Mouse (Mus musculus): ENCODE measurements around the gene Dapp1. TPM values are rescaled to one million over a fixed set of nuclear protein-coding genes. Genes with fewer than 3 reads are reported as not detected.
A peak's percentile ranks its signal among the peaks of the same experiment; 100 is the strongest.

Dapp1 gene
- total RNA-seq (2021): 1 to 10 TPM; 2.6 to 3.4 TPM
- long read RNA-seq, experiment 1, transcript Dapp1-201 (9 exons, 3,083 nt): major isoform, 7 of 9 reads
- long read RNA-seq, experiment 1, partial matches to known transcripts: 0 of 9 reads
- long read RNA-seq, experiment 1, other reads (novel, unspliced or antisense): 2 of 9 reads
- long read RNA-seq, experiment 2, transcript Dapp1-201 (9 exons, 3,083 nt): major isoform, 6 of 6 reads
- long read RNA-seq, experiment 2, partial matches to known transcripts: 0 of 6 reads
- long read RNA-seq, experiment 2, other reads (novel, unspliced or antisense): 0 of 6 reads

DNA sequence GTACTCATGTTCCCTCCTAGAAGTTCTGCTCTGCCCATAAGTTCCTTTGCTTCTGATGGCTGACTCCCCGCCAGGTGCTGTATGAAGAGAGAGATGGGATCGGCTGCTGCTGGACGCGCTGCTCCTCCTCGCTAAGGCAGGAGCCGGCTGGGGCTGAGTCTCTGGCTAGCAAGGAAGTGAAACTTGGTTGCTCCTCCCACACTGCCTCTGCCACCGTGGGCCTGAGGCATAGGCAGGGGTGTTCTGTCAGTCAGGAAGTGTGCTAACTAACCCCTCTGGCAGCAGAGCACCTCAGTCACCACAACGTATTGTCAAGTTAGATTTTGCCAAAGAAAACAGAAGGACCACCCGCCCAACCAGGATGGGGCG lies at the start of gene Dapp1:
Gene Dapp1 (minus strand): TSS at position 164 of the 369 bp plus-strand sequence.
- no peak within 1 kb of the TSS for H3K27ac ChIP-seq
- DNase-seq (ENCODE audit: extremely low spot score in 1 of 2, low spot score in 2 of 2): peak; percentile 22 to 35
- intact Hi-C loops (cut with DNase I): loop anchor here (5.0 kb wide), 1 partner anchor 44 kb away; no protein-coding TSS in a partner anchor
- no peak for TF ChIP-seq CTCF (IDR thresholded peaks at IDR 0.05)
- peak within 1 kb of the TSS; percentile 21 for H3K4me3 ChIP-seq

- TF ChIP-seq CTCF (IDR thresholded peaks at IDR 0.05): no peak
- H3K4me3 ChIP-seq: no peak overlapping the region
- intact Hi-C loops (cut with DNase I): no loop called here
- no peak overlapping the region for H3K27ac ChIP-seq
- DNase-seq (ENCODE audit: extremely low spot score in 1 of 2, low spot score in 2 of 2): no peak
These were observed 49.2 kb upstream of the Dapp1 start for GRCm38 (mm10) chr3:138030563-138030962.

DNA sequence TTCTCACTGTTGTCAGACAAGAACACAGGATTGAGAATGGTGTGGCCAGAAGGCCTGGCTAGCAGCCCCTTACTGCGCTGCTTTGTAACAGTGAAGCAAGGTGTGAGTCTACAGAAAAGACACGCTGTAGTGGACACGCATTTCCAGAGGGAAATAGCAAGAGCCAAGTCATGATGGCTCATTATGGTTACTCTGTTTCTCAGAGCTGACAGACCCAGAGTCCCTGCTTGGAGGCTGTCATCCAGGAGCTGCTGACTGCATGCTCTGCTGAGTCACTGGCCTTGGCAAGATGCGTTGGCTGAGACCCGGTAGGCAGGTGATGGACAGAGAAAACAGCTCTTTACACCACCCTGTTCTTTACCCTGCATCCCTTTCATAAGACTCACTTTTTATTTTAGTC lies 48.0 kb upstream of the Dapp1 start:
- H3K27ac ChIP-seq: no peak overlapping the region
- intact Hi-C loops (cut with DNase I): no loop called here
- TF ChIP-seq CTCF (IDR thresholded peaks at IDR 0.05): no peak
- peak; percentile 20 to 41 for DNase-seq (ENCODE audit: extremely low spot score in 1 of 2, low spot score in 2 of 2)
- H3K4me3 ChIP-seq: no peak overlapping the region

GRCm38 (mm10) chr3:138027575-138028362 lies 46.4 kb upstream of the Dapp1 start:
- no peak for DNase-seq (ENCODE audit: extremely low spot score in 1 of 2, low spot score in 2 of 2)
- intact Hi-C loops (cut with DNase I): no loop called here
- H3K4me3 ChIP-seq: no peak overlapping the region
- H3K27ac ChIP-seq: no peak overlapping the region; the same call in 1 of the 2 replicates
- TF ChIP-seq CTCF (IDR thresholded peaks at IDR 0.05): no peak

DNA sequence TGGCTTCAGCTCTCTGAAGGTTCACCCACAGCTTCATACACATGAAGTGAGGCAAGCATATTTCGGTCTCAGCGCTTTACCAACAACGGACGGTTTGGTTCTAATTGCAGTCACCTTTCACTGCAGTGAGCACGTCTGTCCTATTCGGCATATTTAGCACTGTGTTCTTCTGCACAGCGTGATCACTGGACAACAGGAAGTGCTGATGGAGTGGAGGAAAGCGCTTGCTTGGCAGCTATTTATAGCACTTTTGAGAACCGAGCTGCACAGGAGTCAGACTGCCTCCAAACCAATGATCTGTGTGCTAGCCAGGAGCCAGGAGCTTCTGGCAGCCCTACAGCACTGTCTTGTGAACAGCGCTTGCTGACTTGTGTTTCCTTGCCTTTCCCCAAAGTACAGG lies 44.9 kb upstream of the Dapp1 start:
- no peak overlapping the region for H3K4me3 ChIP-seq
- no peak overlapping the region for H3K27ac ChIP-seq
- no peak for DNase-seq (ENCODE audit: extremely low spot score in 1 of 2, low spot score in 2 of 2)
- intact Hi-C loops (cut with DNase I): no loop called here
- no peak for TF ChIP-seq CTCF (IDR thresholded peaks at IDR 0.05)

DNA sequence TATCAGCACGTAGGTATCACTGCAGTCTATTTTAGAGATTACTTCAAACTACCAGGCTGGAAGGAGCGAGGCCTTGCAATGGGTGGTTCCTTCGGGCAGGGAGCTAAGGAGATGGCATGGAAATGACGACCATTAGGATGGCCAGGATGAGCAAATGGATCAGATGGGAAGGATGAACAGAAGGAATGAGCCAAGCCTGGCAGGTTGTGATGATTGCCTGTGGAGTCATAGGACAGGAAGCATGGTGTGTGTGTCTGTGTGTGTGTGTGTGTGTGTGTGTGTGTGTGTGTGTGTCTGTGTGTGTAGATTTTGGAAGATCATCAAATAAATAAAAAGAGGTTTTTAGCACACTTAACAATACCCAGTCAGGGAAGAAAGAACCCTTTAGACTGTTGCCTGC lies 41.3 kb upstream of the Dapp1 start:
- DNase-seq (ENCODE audit: extremely low spot score in 1 of 2, low spot score in 2 of 2): no peak
- intact Hi-C loops (cut with DNase I): no loop called here
- H3K4me3 ChIP-seq: no peak overlapping the region
- no peak overlapping the region for H3K27ac ChIP-seq
- no peak for TF ChIP-seq CTCF (IDR thresholded peaks at IDR 0.05)

DNA sequence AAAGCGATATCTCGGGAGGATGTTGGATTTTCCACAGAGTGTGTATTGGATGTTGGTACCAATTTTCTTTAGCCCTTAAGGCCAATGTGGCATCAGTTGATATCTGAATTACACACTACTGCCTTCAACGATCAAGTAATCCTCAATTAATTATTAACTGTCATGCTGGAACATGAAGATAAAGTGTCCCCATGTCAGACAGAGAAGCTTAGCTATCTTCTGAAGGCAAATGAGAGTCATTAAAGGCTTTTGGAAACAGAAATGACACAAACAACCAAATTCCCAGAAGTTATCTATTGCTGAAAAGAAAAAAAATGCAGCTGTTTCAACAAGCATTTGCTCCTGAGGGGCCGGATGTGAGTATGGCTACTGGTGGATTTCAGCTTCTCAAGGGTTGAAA lies 40.7 kb upstream of the Dapp1 start:
- DNase-seq (ENCODE audit: extremely low spot score in 1 of 2, low spot score in 2 of 2): no peak
- no peak for TF ChIP-seq CTCF (IDR thresholded peaks at IDR 0.05)
- intact Hi-C loops (cut with DNase I): no loop called here
- no peak overlapping the region for H3K4me3 ChIP-seq
- no peak overlapping the region for H3K27ac ChIP-seq

DNA sequence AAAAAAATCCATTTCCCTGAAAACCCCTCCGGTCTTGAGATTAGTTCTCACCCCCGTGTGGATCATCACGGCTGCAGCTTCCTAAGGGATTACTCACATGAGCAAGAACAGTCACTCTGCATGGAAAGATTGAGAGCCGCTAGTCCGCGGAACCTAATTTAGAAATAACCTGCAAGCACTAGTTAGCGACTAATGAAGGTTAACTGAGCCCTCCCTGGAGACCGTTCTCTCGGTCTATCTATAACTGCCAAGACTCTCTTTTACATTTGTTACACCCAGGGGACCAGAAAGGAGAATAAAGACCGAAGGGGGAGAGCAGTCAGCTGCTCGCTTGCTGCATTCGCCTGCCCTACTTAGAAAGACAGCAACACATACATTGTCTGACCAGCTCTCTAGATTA lies 35.5 kb upstream of the Dapp1 start:
- Histone ChIP-seq H3K27ac (no peak overlapping the region), H3K4me3 (no peak overlapping the region)
- TF ChIP-seq CTCF (IDR thresholded peaks at IDR 0.05): no peak
- intact Hi-C loops (cut with DNase I): no loop called here
- no peak for DNase-seq (ENCODE audit: extremely low spot score in 1 of 2, low spot score in 2 of 2)

- Histone ChIP-seq H3K27ac (no peak overlapping the region), H3K4me3 (no peak overlapping the region)
- no peak for DNase-seq (ENCODE audit: extremely low spot score in 1 of 2, low spot score in 2 of 2)
- no peak for TF ChIP-seq CTCF (IDR thresholded peaks at IDR 0.05)
- intact Hi-C loops (cut with DNase I): no loop called here
These were observed 33.4 kb upstream of the Dapp1 start for GRCm38 (mm10) chr3:138014725-138015124.

DNA sequence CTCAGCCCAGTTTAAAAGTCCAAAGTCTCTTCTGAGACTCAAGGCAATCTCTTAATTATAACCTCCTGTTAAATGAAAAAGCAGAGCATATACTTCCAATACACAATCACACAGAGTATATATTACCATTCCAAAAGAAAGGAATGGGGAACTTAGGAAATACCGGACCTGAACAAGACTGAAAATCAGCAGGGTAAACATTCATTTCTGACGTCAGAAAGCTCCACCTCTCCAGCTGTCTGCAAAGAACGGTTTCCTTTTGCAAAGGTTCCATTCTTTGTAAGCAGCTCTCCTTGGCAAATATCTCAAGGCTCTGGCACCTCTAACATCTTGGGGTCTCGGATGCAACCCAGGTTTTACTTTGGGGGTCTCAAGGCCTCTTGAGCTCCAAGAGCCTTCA lies 31.0 kb upstream of the Dapp1 start:
- no peak for TF ChIP-seq CTCF (IDR thresholded peaks at IDR 0.05)
- intact Hi-C loops (cut with DNase I): no loop called here
- DNase-seq (ENCODE audit: extremely low spot score in 1 of 2, low spot score in 2 of 2): no peak
- no peak overlapping the region for H3K27ac ChIP-seq
- no peak overlapping the region for H3K4me3 ChIP-seq

GRCm38 (mm10) chr3:138008152-138008551 lies 26.8 kb upstream of the Dapp1 start:
- Histone ChIP-seq H3K4me3 (no peak overlapping the region), H3K27ac (no peak overlapping the region)
- no peak for TF ChIP-seq CTCF (IDR thresholded peaks at IDR 0.05)
- intact Hi-C loops (cut with DNase I): no loop called here
- DNase-seq (ENCODE audit: extremely low spot score in 1 of 2, low spot score in 2 of 2): no peak

DNA sequence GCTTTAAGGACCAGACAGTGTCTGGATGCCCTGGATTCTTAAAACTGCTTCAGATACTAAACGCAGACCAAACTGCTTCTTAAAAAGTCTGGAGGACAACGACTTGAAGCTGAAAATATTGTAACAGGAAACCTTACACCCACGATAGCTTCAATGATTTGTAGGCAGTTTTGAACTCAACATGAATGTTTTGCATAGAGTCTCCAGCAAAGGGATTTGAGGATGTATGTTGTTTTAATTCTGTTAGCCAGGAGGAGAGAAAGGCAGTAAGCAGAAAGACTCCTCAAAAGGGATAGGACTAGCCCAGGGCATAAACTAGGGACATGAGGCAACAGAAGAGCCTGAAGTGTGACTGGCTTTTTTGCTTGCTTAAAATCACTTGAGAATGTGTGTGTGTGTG lies 25.6 kb upstream of the Dapp1 start:
- DNase-seq (ENCODE audit: extremely low spot score in 1 of 2, low spot score in 2 of 2): no peak
- H3K27ac ChIP-seq: no peak overlapping the region
- intact Hi-C loops (cut with DNase I): no loop called here
- H3K4me3 ChIP-seq: no peak overlapping the region
- TF ChIP-seq CTCF (IDR thresholded peaks at IDR 0.05): no peak

DNA sequence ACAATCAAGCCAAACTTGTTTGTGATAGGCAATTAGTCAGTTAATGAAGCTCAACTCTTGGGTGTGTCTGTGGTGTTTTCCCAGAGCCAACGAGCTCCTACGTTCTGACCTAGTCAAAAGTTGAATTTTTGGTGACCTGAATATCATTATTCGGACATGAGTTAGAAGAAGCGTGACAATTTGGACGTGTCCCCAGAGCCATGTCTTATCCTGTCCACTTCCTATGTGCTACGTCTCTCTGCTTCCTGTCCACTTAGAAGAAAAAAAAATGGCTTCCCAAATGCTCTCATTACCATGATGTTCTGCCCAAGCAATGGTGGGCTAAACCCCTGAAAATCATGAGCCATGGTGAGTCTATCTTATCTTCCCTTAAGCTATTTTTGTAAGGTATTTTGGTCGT lies 21.9 kb upstream of the Dapp1 start:
- no peak for DNase-seq (ENCODE audit: extremely low spot score in 1 of 2, low spot score in 2 of 2)
- intact Hi-C loops (cut with DNase I): no loop called here
- no peak for TF ChIP-seq CTCF (IDR thresholded peaks at IDR 0.05)
- Histone ChIP-seq H3K4me3 (no peak overlapping the region), H3K27ac (no peak overlapping the region)

All from left cerebral cortex, adult 2 months (tissue).